Mouse (Mus musculus) CH12.LX (cell line): ENCODE results near the gene AU021092.

Experiments used
- CTCF ChIP-seq, 2 experiments: IDR thresholded peaks in 1 of 2; conservative IDR thresholded peaks in 1 of 2; 2 replicates each; pipeline ENCODE4 v1.5.1; 2011 to 2012; ENCODE audit warnings: low read depth in 2 of 2, low read length in 2 of 2, improper control_type of control experiment in 1 of 2, inconsistent platforms in 1 of 2, mild to moderate bottlenecking in 1 of 2, moderate library complexity in 1 of 2
- GABPA ChIP-seq: IDR thresholded peaks from 2 replicates; pipeline ENCODE4 v1.6.1; 2012; ENCODE audit warnings: low read depth, low read length, improper control_type of control experiment, inconsistent platforms; ENCODE audit not compliant: insufficient replicate concordance
- RAD21 ChIP-seq: IDR thresholded peaks from 2 replicates; pipeline ENCODE4 v1.6.1; 2011; ENCODE audit warnings: low read depth, mild to moderate bottlenecking, low read length, improper control_type of control experiment, moderate library complexity

DNA sequence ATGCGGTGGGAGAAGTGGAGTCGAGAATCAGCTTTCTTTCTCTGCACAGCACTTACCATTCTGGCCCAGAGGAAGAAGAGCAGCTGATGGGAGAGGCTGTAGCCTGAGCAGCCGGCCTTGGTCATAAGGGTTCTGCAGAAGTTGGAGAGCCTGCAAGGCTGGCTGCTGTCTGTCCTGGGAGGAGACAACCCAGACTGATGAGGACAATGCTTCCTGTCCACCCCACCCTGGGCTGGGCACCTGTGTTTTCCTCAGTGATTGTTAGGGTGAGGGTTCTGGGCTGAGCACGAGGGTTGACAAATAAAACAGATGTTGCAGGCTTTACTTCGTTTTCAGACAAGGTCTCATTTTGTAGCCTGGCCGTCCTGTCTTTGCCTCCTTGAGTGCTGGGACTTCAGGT lies 5.4 kb downstream of the AU021092 start:
- TF ChIP-seq CTCF (conservative IDR thresholded peaks at IDR 0.05 in 1 of 2, IDR thresholded peaks at IDR 0.05 in 1 of 2; ENCODE audit: low read depth in 2 of 2, low read length in 2 of 2) (no peak), RAD21 (no peak), GABPA (no peak)
